Comparison of ENCODE assay signal across 13 mouse cellular contexts in genomic region chr14:70839126-70839525, GRCm38 (mm10).
"Had no signal": no experiment of that assay in that cellular context is flagged by ENCODE, and none has a peak within 500 bp of the region (broad histone marks: within the 10 kb centered on the region; RNA-seq: fewer than 3 reads in every experiment).

No protein-coding gene starts in this region.

- DNase-seq: kidney, adult 11 months; kidney, adult 8-10 months; kidney, postnatal 10 days; kidney, postnatal 36 days; layer of hippocampus, postnatal 36 days; left cerebral cortex, postnatal 4 days; liver, postnatal 0 days; lung, embryonic 14.5 days; thymus, adult 2 months; thymus, postnatal 14 days; thymus, postnatal 4 days had no signal

- ATAC-seq: liver, postnatal 0 days; lung, postnatal 0 days; midbrain, embryonic 15.5 days had no signal
